Mouse (Mus musculus) small intestine, adult 10 weeks (tissue): Measurements from ENCODE around the gene Ift80. TPM values are rescaled to one million over a fixed set of nuclear protein-coding genes. Genes with fewer than 3 reads are reported as not detected.

Experiments
- polyA plus RNA-seq: library from polyadenylated mRNA; stranded (reverse); fragments of 350-450 nt; fragmentation: Illumina TruSeq; extraction: RNeasy Lipid Tissue Mini Kit (QIAGEN cat#74804); gene quantifications from one replicate; pipeline ENCODE4 v1.2.3, GENCODE M21; 2014; ENCODE audit warnings: low replicate concordance

Ift80 gene
- 8.4 TPM for polyA plus RNA-seq

GRCm38 (mm10) chr3:69004437-69005337 is at the start of gene Ift80, which contains the start of gene Smc4:
TSS of gene Ift80 (minus strand) at chr3:69004570.
TSS of gene Smc4 (plus strand) at chr3:69004738.

GRCm38 (mm10) chr3:69044645-69045399 is 40.5 kb upstream of the Ift80 start, which contains the start of gene Trim59:
TSS of gene Trim59 (minus strand) at chr3:69044755.

GRCm38 (mm10) chr3:68869211-68869690 is 135.1 kb downstream of the Ift80 start, which contains the start of gene 1110032F04Rik:
TSS of gene 1110032F04Rik (plus strand) at chr3:68869586.

Other genes starting within 250 kb of the Ift80 start
- 1.0 TPM for gene 1110032F04Rik, start 135.0 kb downstream of the Ift80 start, polyA plus RNA-seq
- 174 TPM for gene Smc4, start 168 bp upstream of the Ift80 start, polyA plus RNA-seq
- gene Trim59, start 40.2 kb upstream of the Ift80 start, polyA plus RNA-seq = 47.0 TPM
- 126 TPM for gene Kpna4, start 122.5 kb upstream of the Ift80 start, polyA plus RNA-seq
- 123 TPM for gene Arl14, start 217.8 kb upstream of the Ift80 start, polyA plus RNA-seq